Comparison of ENCODE assay signal across 8 mouse cellular contexts in genomic region chr11:102393238-102393634, GRCm38 (mm10). TPM values are rescaled to one million over a fixed set of nuclear protein-coding genes. Genes with fewer than 3 reads are reported as not detected.
DNase-seq lines count a peak whose midpoint lies in the region; ATAC-seq and TF ChIP-seq lines count a peak whose summit lies in the region.

Gene Rundc3a (plus strand): TSS chr11:102393403.

- H3K27me3 ChIP-seq in G1E (ENCODE audit: insufficient read depth, low read length): peaks cover 74% of the 10 kb centered on the region
- H3K27me3 ChIP-seq in hindbrain, embryonic 14.5 days (ENCODE audit: control insufficient read depth, insufficient read depth, low read length): no peaks in the 10 kb centered on the region

- no peak for ATAC-seq in G1E (ENCODE audit: extremely low read depth, insufficient number of reproducible peaks, low FRiP score, poor library complexity, severe bottlenecking)
- peak; percentile 51 for ATAC-seq in frontal cortex, adult (ENCODE audit: low TSS enrichment)
- peak; percentile 91 for ATAC-seq in hindbrain, embryonic 14.5 days (ENCODE audit: low FRiP score)

- peak within 1 kb of the TSS; percentile 96 for H3K9ac ChIP-seq in hindbrain, embryonic 14.5 days

- WGBS in hindbrain, embryonic 14.5 days: under 1% methylated on average over 34 of the region's 34 CpGs

- H3K36me3 ChIP-seq in G1E (replicated peaks): no peaks in the 10 kb centered on the region
- H3K36me3 ChIP-seq in hindbrain, embryonic 14.5 days (replicated peaks; ENCODE audit: control insufficient read depth, insufficient read depth): peaks cover 4% of the 10 kb centered on the region

- no peaks in the 10 kb centered on the region for H3K9me3 ChIP-seq in G1E (replicated peaks)
- H3K9me3 ChIP-seq in hindbrain, embryonic 14.5 days (ENCODE audit: control insufficient read depth, low read length): no peaks in the 10 kb centered on the region

- peaks cover 16% of the 10 kb centered on the region for H3K4me1 ChIP-seq in G1E (ENCODE audit: insufficient read depth, low read depth, low read length)
- peaks cover 40% of the 10 kb centered on the region for H3K4me1 ChIP-seq in hindbrain, embryonic 14.5 days (replicated peaks; ENCODE audit: control insufficient read depth, insufficient read depth, low read length)

- H3K4me3 ChIP-seq in G1E (ENCODE audit: low read depth, low read length): no peak within 1 kb of the TSS; the same call in 1 of the 2 replicates
- H3K4me3 ChIP-seq in hindbrain, embryonic 14.5 days (replicated peaks; ENCODE audit: low read length): peak within 1 kb of the TSS; percentile 84

- peak within 1 kb of the TSS; percentile 98 for H3K27ac ChIP-seq in hindbrain, embryonic 14.5 days

- DNase-seq in G1E (ENCODE audit: low spot score): peak; percentile 71
- peak; percentile 98 for DNase-seq in cerebellum, adult 11-12 months
- DNase-seq in hindbrain, embryonic 14.5 days (ENCODE audit: low spot score): peak; percentile 97
- DNase-seq in layer of hippocampus, postnatal 25 days (ENCODE audit: extremely low spot score in 1 of 2, low spot score in 1 of 2): peak; percentile 92 to 95
- DNase-seq in lung, postnatal 10 days: peak; percentile 91
- DNase-seq in retina, adult 2 months (ENCODE audit: low read depth, low spot score): peak; percentile 82
- DNase-seq in thymus, postnatal 36 days: peak; percentile 86 to 88

- TF ChIP-seq CTCF in G1E (IDR thresholded peaks at IDR 0.05; ENCODE audit: low read depth, low read length): no peak

- peak within 1 kb of the TSS; percentile 89 for H3K4me2 ChIP-seq in hindbrain, embryonic 14.5 days (replicated peaks)

RNA-seq across cellular contexts. Expression of gene Rundc3a, which starts in this region (rescaled TPM):
- total RNA-seq in G1E (2014; fragmentation: Nextera tagmentation) (not detected in 2 replicates), G1E (2017) (0.16 TPM in 1 of 2 replicates, not detected in the other)
- polyA plus RNA-seq in G1E (2012): not detected in 2 replicates
- 106 TPM in 2 replicates for polyA plus RNA-seq in hindbrain, embryonic 14.5 days (2014; fragmentation: Nextera tagmentation; extraction: Ambion mirVana)
- 100 to 1,000 TPM; 442 to 490 TPM for total RNA-seq in layer of hippocampus, postnatal 25 days (2021)

Comparison
In these comparisons a context has a peak if more than half of its experiments do, and no peak if none do; other contexts are left out.
1. RNA of gene Rundc3a (total RNA-seq): 442 to 490 TPM in layer of hippocampus, postnatal 25 days; 0.16 TPM in G1E; every median in the first group is over 100 times any median in the second.
2. RNA of gene Rundc3a (polyA plus RNA-seq): 106 TPM in hindbrain, embryonic 14.5 days; not detected in G1E; every median in the first group is over 100 times any median in the second.
3. Peak in DNase-seq in G1E; RNA of the gene not detected or under 1 TPM.
4. Peak in every context shown above with its lines, with median percentiles within 50 percentile points of each other: DNase-seq.